Mouse (Mus musculus) embryonic facial prominence, embryonic 12.5 days (tissue): Measurements from ENCODE around the gene Col8a2. TPM values are rescaled to one million over a fixed set of nuclear protein-coding genes. Genes with fewer than 3 reads are reported as not detected.

ENCODE experiments used
- ATAC-seq: fragments of 200-750 bp; cut with Nextera tagmentation; 2 replicates; pipeline ENCODE4 v1.8.0; 2017; ENCODE audit not compliant: insufficient number of reproducible peaks, insufficient read depth, low FRiP score, low TSS enrichment
- H3K27ac ChIP-seq: fragments of 300-500 bp; sonication (generic); 2 replicates; pipeline ENCODE4 v1.5.1; 2016; ENCODE audit warnings: mild to moderate bottlenecking
- H3K27me3 ChIP-seq: fragments of 300-500 bp; sonication (generic); 2 replicates; pipeline ENCODE4 v1.6.1; 2016; ENCODE audit warnings: mild to moderate bottlenecking, moderate library complexity
- H3K36me3 ChIP-seq: fragments of 300-500 bp; sonication (generic); 2 replicates; pipeline ENCODE4 v1.6.1; 2016; ENCODE audit warnings: mild to moderate bottlenecking
- H3K4me1 ChIP-seq: fragments of 300-500 bp; sonication (generic); 2 replicates; pipeline ENCODE4 v1.6.1; 2016
- H3K4me2 ChIP-seq: fragments of 300-500 bp; sonication (generic); replicated peaks from 2 replicates; pipeline ENCODE4 v1.6.1; 2016; ENCODE audit warnings: mild to moderate bottlenecking, moderate library complexity
- H3K4me3 ChIP-seq: fragments of 300-500 bp; sonication (generic); 2 replicates; pipeline ENCODE4 v1.5.1; 2016; ENCODE audit warnings: mild to moderate bottlenecking
- H3K9ac ChIP-seq: fragments of 300-500 bp; sonication (generic); 2 replicates; pipeline ENCODE4 v1.6.1; 2016; ENCODE audit warnings: mild to moderate bottlenecking, moderate library complexity
- H3K9me3 ChIP-seq: fragments of 300-500 bp; sonication (generic); 2 replicates; pipeline ENCODE4 v1.6.1; 2016; ENCODE audit warnings: mild to moderate bottlenecking, moderate library complexity
- WGBS: fragments of 180-500 bp; shearing (Covaris S2); methylation state at CpG from one replicate; pipeline ENCODE4 v1.1.7; 2016; 5-methylcytosine and 5-hydroxymethylcytosine counted together
- polyA plus RNA-seq: library from polyadenylated mRNA; unstranded; fragments of >200 nt; fragmentation: Nextera tagmentation; extraction: Ambion mirVana; gene quantifications from 2 replicates; pipeline ENCODE4 v1.2.1, GENCODE M21; 2016

The Col8a2 gene
- polyA plus RNA-seq, 1 experiment from 2014 or later: 47.6 TPM

- 47% methylated on average over 7 of the region's 7 CpGs for WGBS
- no peaks in the 10 kb centered on the region for H3K27me3 ChIP-seq
- H3K4me2 ChIP-seq: no peak overlapping the region; the same call in 1 of the 2 replicates
- no peak for ATAC-seq
- no peaks in the 10 kb centered on the region for H3K9me3 ChIP-seq
- no peaks in the 10 kb centered on the region for H3K36me3 ChIP-seq
- peaks cover 49% of the 10 kb centered on the region for H3K4me1 ChIP-seq
- peak overlapping the region; percentile 96 for H3K27ac ChIP-seq
- H3K9ac ChIP-seq: no peak overlapping the region
- H3K4me3 ChIP-seq: peak overlapping the region; percentile 77; the same call in 1 of the 2 replicates
These were observed 24.9 kb upstream of the Col8a2 start for GRCm38 (mm10) chr4:126261675-126262074.

GRCm38 (mm10) chr4:126262119-126262807, 24.3 kb upstream of the Col8a2 start, which contains the start of gene Trappc3:
Gene Trappc3 (plus strand): TSS chr4:126262325.
- Histone ChIP-seq H3K4me2 (peak within 1 kb of the TSS; percentile 77), H3K27ac (peak within 1 kb of the TSS; percentile 96), H3K36me3 (no peaks in the 10 kb centered on the region), H3K4me1 (peaks cover 45% of the 10 kb centered on the region), H3K27me3 (no peaks in the 10 kb centered on the region), H3K9me3 (no peaks in the 10 kb centered on the region), H3K9ac (peak within 1 kb of the TSS; percentile 84), H3K4me3 (peak within 1 kb of the TSS; percentile 77)
- under 1% methylated on average over 46 of the region's 46 CpGs for WGBS
- ATAC-seq: peak; percentile 91

GRCm38 (mm10) chr4:126269292-126269691, 17.3 kb upstream of the Col8a2 start:
- Histone ChIP-seq H3K36me3 (peaks cover 17% of the 10 kb centered on the region), H3K4me3 (no peak overlapping the region), H3K27me3 (no peaks in the 10 kb centered on the region), H3K9ac (no peak overlapping the region), H3K9me3 (no peaks in the 10 kb centered on the region), H3K4me2 (no peak overlapping the region), H3K27ac (no peak overlapping the region), H3K4me1 (no peaks in the 10 kb centered on the region; the same call in 1 of the 2 replicates)
- ATAC-seq: no peak
- WGBS: 77% methylated on average over 3 of the region's 3 CpGs

GRCm38 (mm10) chr4:126273753-126274152, 12.8 kb upstream of the Col8a2 start:
- 80% methylated on average over 13 of the region's 13 CpGs for WGBS
- Histone ChIP-seq H3K9ac (no peak overlapping the region), H3K4me1 (peaks cover 13% of the 10 kb centered on the region), H3K4me2 (no peak overlapping the region), H3K36me3 (peaks cover 35% of the 10 kb centered on the region), H3K4me3 (no peak overlapping the region), H3K27ac (no peak overlapping the region), H3K27me3 (no peaks in the 10 kb centered on the region), H3K9me3 (no peaks in the 10 kb centered on the region)
- ATAC-seq: no peak

- H3K9me3 ChIP-seq: no peaks in the 10 kb centered on the region
- peaks cover 35% of the 10 kb centered on the region for H3K36me3 ChIP-seq
- H3K9ac ChIP-seq: no peak overlapping the region
- H3K4me3 ChIP-seq: no peak overlapping the region
- H3K27me3 ChIP-seq: no peaks in the 10 kb centered on the region
- no peak overlapping the region for H3K27ac ChIP-seq
- H3K4me2 ChIP-seq: no peak overlapping the region
- 93% methylated on average over 4 of the region's 4 CpGs for WGBS
- H3K4me1 ChIP-seq: peaks cover 18% of the 10 kb centered on the region
- ATAC-seq: no peak
These were observed 11.5 kb upstream of the Col8a2 start for GRCm38 (mm10) chr4:126275081-126275480.

GRCm38 (mm10) chr4:126275681-126276131, 10.9 kb upstream of the Col8a2 start:
- H3K36me3 ChIP-seq: peaks cover 35% of the 10 kb centered on the region
- no peak overlapping the region for H3K4me2 ChIP-seq
- H3K27me3 ChIP-seq: no peaks in the 10 kb centered on the region
- 93% methylated on average over 13 of the region's 13 CpGs for WGBS
- ATAC-seq: no peak
- H3K9me3 ChIP-seq: no peaks in the 10 kb centered on the region
- H3K27ac ChIP-seq: no peak overlapping the region
- H3K4me3 ChIP-seq: no peak overlapping the region
- H3K9ac ChIP-seq: no peak overlapping the region
- peaks cover 18% of the 10 kb centered on the region for H3K4me1 ChIP-seq

- H3K9ac ChIP-seq: no peak overlapping the region
- H3K27ac ChIP-seq: peak overlapping the region; percentile 86
- H3K27me3 ChIP-seq: no peaks in the 10 kb centered on the region
- no peak overlapping the region for H3K4me3 ChIP-seq
- peaks cover 29% of the 10 kb centered on the region for H3K36me3 ChIP-seq
- peaks cover 27% of the 10 kb centered on the region for H3K4me1 ChIP-seq
- WGBS: 1% methylated on average over 13 of the region's 13 CpGs
- H3K4me2 ChIP-seq: peak overlapping the region; percentile 31
- peak; percentile 30; the same call in 1 of the 2 replicates for ATAC-seq
- no peaks in the 10 kb centered on the region for H3K9me3 ChIP-seq
These were observed 8.6 kb upstream of the Col8a2 start for GRCm38 (mm10) chr4:126277906-126278564.

GRCm38 (mm10) chr4:126278565-126278915, 8.1 kb upstream of the Col8a2 start:
- Histone ChIP-seq H3K36me3 (peaks cover 24% of the 10 kb centered on the region), H3K27me3 (0 out of 2 replicates have a peak, but pooled peaks cover 3% of the 10 kb centered on the region), H3K4me2 (peak overlapping the region; percentile 31), H3K9me3 (no peaks in the 10 kb centered on the region), H3K9ac (no peak overlapping the region), H3K27ac (peak overlapping the region; percentile 86), H3K4me1 (peaks cover 27% of the 10 kb centered on the region), H3K4me3 (no peak overlapping the region)
- peak; percentile 64; the same call in 1 of the 2 replicates for ATAC-seq
- 11% methylated on average over 9 of the region's 9 CpGs for WGBS

- ATAC-seq: no peak
- WGBS: 40% methylated on average over 9 of the region's 9 CpGs
- H3K4me1 ChIP-seq: peaks cover 27% of the 10 kb centered on the region
These were observed 7.6 kb upstream of the Col8a2 start for GRCm38 (mm10) chr4:126278961-126279360.

GRCm38 (mm10) chr4:126281706-126282105, 4.9 kb upstream of the Col8a2 start:
- H3K36me3 ChIP-seq: no peaks in the 10 kb centered on the region
- H3K27me3 ChIP-seq: peaks cover 22% of the 10 kb centered on the region
- H3K9me3 ChIP-seq: no peaks in the 10 kb centered on the region
- H3K9ac ChIP-seq: no peak overlapping the region
- H3K27ac ChIP-seq: peak overlapping the region; percentile 51
- WGBS: 20% methylated on average over 9 of the region's 9 CpGs
- no peak overlapping the region for H3K4me3 ChIP-seq
- H3K4me2 ChIP-seq: no peak overlapping the region
- H3K4me1 ChIP-seq: peaks cover 33% of the 10 kb centered on the region
- no peak for ATAC-seq

More at GRCm38 (mm10) chr4:126278961-126279360, 7.6 kb upstream of the Col8a2 start:
- Histone ChIP-seq H3K4me3 (no peak overlapping the region), H3K9ac (no peak overlapping the region), H3K27me3 (0 out of 2 replicates have a peak, but pooled peaks cover 3% of the 10 kb centered on the region), H3K4me2 (0 out of 2 replicates have a peak overlapping the region, but pooled peaks have one; percentile 31), H3K36me3 (peaks cover 20% of the 10 kb centered on the region), H3K27ac (peak overlapping the region; percentile 86), H3K9me3 (no peaks in the 10 kb centered on the region)

GRCm38 (mm10) chr4:126283582-126283981, 3.0 kb upstream of the Col8a2 start:
- no peak overlapping the region for H3K9ac ChIP-seq
- peaks cover 40% of the 10 kb centered on the region for H3K27me3 ChIP-seq
- H3K36me3 ChIP-seq: no peaks in the 10 kb centered on the region
- H3K4me1 ChIP-seq: peaks cover 36% of the 10 kb centered on the region
- no peak overlapping the region for H3K27ac ChIP-seq
- 89% methylated on average over 8 of the region's 8 CpGs for WGBS
- H3K9me3 ChIP-seq: no peaks in the 10 kb centered on the region
- H3K4me3 ChIP-seq: no peak overlapping the region
- no peak overlapping the region for H3K4me2 ChIP-seq
- no peak for ATAC-seq
